Mouse (Mus musculus) monocyte, adult 2 months (primary cell): ENCODE measurements around the gene Mybphl.

ENCODE experiments used
- DNase-seq, 2 experiments: peaks; one replicate each; pipeline ENCODE4 v3.0.0; 2022; ENCODE audit warnings: low spot score in 2 of 2, low read depth in 1 of 2

Gene Mybphl

DNA sequence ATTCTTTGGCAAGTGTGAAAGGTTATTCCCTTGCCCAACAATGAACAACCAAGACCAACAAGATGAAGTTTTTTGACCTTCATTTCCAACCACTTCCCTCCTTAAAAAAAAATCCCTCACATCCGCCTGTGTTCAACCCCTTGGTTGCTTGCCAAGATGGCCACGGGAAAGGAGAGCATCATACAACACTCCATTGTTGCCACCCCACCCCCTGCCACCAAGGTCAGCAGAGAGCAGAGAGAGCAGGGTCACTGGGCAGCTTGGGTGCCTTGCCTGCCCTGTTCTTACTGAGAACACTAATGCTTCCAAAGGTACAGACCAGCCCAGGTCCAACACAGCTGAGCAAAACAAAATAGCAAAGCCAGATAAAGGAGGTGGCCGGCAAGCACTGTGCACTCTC lies 7.6 kb downstream of the Mybphl start:
- DNase-seq, result no peak

DNA sequence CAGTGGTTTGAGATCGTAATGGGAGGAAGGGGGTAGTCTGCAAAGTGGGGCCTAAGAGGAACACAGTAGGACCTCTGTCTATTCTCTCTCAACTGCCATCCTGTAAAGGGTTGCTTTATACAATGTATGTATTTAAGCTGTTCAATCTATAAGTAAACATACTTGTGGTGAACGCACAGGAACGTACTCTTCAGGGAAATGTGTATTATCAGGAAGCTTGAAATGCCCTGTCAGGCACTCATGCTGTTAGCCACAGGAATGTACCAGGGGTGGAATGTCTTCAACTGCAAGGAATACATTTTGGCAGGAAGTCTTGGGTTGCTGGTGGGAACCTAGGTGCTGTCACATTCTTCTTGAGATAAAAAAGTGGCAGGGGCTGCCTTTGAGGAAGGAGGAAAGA lies 8.0 kb downstream of the Mybphl start:
- DNase-seq, result no peak

DNA sequence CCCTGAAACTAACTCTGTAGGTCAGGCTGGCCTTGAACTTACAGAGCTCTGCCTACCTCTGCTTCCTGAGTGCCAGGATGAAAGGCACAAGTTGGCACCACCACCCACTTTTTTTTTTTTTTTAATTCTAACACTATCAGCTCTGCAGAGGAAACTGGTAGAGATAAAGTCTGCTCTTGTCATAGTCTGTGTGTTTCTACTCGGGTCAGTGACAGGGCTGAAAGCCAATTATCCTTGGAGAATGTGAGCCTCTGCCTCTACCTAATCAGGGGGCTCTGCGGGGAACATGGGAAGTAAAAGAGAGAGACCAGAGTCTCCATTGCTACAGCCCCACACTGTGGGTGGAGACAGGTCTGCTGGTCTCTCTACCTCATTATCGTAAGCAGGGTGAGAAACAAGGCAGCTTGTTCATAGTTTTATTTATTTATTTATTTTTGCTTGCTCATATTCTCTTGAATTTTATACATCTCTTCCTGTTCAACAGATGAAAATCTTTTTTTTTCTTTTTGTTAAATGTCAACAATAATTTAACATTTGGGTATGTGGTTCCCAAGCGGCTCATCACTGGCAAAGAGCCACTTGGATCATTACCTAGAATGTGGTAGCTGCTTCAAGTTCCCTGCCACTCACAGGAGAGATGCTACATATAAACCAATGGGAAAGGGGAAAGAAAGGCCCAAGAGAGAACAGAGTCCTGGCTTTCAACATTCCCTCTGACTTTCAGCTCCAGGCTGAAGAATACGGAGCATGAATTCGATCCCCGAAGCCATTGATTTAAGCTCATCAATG lies 14.4 kb downstream of the Mybphl start:
- DNase-seq, result no peak

DNA sequence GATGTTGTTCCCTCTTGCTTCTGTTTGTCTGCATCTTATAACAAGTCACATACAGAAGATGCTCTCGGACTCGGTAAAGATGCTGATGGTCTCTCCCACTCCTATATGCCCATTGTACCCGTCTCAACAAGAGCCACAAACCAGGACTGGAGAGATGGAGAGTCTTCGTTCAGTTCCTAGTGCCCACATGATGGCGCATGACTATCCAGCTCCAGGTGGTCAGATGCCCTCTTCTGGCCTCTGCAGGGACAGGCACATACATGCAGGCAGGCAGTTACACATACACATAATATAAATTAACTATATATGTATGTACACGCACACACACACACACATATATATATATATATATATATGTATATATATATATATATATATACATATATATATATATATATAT lies 16.0 kb downstream of the Mybphl start:
- no peak for DNase-seq

DNA sequence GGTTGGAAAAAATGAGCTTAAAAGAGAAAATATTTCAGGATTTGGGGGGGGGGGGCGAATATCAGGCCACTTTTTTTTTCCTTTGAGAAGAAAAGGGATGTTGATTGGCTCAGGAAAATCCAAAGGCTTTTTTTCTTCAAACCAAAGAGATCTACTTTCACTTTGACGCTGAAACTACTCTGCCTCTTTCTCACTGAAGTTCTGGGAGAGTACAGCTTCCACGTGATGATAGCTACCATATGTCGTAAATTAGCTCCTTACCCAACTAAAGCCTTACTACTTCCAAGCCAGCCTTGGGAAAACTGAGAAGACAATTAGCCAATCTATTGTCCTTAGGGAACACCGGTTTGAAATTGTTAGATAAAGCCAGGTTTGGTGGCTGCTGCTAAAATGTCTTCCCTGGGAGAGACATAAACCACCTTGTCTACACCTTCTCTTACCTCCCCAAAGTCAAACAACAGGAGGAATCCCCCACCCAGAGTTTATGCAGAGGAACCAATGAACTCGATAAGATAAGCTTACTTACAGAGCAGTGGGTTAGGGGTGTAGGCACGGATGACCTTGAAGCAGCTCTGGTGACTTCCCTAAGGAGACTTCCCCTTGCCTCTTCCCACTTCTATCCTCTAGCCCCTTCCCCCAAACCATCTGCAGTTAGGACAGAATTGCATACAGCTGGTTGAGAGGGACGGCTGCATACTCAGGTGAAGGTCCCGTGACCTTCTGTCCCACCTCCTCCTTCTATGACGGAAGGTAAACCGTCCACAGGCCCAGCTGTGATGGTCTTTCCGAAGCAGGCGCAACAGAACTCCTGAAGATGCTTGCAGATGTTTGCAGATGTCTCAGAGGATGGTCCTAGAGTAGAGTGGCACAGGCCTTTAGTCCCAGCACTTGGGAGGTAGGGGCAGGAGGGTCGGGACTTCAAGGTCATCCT lies 17.5 kb downstream of the Mybphl start:
- DNase-seq, result no peak

DNA sequence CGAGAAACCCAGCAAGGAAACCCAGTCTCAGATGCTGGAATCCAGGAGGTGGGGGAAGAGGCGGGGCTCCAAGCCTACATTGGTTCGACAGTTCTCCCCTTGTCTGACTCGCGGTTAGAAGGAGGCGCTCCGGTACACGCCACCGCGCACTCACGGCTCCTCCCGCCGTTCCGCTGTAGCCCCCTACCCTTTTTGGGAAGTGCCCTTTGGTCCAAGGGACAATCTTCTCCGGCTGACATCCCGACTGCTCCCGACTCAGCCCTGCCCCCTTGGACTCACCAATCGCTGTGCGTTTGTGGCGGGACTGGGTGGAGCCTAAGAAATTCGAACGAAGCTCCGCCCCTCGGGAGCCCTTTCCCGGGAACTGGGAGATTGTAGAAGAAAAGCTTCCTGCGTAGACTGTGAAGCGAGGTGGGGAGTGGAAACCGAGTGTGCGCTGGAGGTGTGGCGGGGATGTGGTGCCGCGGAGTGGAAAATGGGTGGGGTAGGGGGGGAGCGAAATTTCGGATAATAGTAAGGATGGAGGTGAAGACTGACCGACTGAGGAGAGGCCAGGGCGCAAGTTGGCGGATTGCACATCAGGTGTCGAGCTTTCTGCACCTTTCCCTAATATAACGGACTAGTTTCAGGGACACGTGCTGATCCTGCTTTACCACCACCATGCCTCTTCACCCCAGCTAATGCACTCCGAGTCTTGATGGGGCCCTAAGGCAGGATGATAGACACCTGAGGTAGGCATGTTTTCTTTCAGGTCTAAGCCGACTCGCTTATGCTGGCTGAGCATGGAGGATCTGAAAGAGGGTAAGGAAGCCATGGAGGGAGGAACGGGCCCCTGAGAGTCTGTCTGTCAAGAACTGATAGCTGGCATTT lies 19.0 kb downstream of the Mybphl start, which contains the start of gene Psrc1:
Gene Psrc1, plus strand, starts transcription at position 355 of the 870 bp plus-strand sequence.
- DNase-seq, result peak; percentile 14 to 34

DNA sequence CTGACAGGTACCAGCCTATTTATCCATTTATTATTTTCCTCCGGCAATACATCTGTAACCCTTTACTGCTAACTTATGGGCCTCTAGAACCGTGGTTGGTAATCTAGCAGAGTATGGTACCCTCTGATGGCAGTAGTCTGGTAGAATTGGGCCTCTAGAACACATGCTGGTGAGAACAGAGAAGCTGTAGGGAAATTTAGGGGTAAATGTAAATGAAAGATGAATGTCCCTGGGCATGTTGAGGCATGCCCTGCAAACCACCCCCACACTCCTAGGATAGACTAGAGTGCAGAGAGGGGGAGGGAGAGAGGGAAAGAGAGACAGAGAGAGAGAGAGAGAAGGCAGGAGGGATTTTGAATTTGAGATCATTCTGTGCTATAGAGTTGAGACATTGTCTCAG lies 19.7 kb downstream of the Mybphl start:
- no peak for DNase-seq

DNA sequence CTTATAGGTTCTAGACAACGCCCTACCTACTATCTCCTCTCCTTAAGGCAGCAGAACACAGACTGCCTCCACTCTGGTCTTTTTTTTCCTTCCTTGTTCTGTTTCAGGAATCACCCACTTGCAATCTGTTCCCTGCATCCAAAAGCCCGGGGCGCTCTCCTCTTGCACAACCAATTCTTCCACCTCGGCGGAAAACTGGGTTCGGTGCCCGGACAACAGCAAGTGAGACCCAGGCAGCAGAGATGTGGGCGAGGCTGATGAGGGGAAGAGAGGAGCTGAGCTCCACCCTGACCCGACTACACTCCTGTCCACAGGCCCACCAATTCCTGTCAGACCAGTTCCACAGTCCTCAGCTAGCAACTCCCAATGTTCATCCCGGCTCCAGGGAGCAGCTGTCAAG lies 21.5 kb downstream of the Mybphl start:
- no peak for DNase-seq

DNA sequence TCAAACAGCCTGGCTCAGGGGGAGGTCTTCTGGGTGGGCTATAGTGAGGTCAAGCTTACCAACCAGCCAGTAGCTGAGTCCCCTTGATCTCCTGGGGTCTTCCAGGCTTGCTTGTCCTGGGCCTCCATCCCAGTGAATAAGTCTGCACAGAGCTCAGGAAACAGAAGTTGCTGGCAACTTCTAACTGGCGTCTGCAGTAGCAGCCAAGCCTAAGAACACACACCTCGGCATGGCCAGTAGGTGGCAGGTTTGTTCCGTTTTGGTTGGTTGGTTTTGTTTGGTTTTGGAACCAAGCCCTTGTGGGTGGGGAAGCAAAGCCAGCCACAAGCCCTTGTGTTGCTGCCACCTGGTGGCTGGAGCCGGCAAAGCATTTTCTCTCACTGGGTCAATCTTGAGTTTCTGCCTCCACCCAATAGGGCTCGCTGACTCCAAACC lies 24.4 kb downstream of the Mybphl start:
- DNase-seq, result peak; percentile 93 to 94

DNA sequence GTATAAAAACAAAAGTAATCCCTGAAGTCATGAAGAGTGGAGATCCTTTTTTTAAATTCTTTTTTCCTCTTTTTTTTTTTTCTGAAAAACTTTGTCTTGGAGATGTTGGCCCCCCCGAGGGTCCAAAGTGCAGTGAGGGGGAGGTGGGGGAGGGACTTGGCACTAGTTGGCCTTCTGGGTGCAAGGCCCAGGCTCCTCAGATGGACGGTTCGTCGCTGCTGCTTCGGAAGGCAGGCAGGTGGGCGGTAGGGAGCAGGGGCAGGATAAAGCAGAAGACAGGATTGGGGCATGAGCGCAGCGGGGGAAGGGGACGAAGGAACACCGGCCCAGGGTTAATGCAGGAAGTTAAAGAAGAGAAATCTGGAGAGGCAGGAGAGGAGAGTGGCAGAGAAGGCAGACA lies 27.6 kb downstream of the Mybphl start:
- DNase-seq, result no peak

DNA sequence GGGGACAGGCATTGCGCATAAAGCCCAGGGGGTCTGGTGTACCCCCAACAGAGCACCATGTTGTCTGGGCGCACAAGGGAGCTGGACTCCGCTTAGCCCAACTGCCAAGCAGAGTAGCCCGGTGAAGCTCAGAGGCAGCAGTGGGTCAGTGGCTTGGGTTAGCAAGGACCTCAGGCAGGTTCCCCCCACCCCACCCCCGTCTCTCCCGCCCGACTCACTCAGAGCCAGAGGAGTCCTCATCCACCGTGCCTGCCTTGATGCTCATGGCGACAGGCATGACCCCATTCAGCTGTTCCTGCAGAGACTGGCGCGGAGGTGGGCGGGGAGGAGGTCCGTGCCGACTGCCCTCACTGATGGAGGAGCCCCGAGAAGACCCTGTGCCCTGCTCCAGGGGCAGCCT lies 28.1 kb downstream of the Mybphl start:
- no peak for DNase-seq

DNA sequence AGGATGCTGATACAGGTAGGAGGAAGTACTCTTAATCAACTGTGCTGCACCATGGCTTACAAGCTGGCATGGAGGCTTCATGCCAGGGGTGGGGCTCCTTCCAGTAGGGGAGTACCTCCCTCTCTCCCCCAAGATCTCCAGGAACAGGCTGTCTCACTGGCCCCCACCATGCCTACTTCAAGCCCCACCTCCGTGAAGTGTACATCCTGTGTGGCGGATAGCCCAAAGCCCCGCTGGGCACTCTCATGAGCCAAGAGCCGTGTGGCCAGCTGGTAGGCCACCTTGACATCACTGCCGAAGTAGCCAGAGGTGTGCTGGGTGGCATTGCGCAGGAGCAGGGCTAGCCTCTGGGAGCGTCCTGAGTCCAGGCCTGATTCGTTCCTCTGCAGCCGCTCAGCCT lies 33.6 kb downstream of the Mybphl start:
- DNase-seq, result no peak

DNA sequence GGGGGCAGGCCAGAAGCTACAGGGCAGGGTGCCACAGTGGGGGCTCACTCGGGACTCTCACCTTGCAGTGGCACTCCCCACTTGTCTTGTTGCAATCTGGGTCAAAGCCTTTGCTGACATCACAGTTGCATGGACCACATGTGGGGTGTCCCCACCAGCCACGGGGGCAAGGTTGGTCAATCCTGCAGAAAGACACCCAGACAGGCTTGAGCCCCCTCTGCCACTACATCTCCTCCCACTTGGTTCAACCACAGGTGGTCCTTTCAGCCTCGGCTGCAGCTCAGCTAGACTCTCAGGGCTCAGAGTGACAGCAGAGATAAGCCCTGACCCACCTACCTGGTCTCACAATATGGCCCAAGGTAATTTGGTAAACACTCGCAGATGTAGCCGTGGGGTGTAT lies 35.7 kb downstream of the Mybphl start:
- no peak for DNase-seq

DNA sequence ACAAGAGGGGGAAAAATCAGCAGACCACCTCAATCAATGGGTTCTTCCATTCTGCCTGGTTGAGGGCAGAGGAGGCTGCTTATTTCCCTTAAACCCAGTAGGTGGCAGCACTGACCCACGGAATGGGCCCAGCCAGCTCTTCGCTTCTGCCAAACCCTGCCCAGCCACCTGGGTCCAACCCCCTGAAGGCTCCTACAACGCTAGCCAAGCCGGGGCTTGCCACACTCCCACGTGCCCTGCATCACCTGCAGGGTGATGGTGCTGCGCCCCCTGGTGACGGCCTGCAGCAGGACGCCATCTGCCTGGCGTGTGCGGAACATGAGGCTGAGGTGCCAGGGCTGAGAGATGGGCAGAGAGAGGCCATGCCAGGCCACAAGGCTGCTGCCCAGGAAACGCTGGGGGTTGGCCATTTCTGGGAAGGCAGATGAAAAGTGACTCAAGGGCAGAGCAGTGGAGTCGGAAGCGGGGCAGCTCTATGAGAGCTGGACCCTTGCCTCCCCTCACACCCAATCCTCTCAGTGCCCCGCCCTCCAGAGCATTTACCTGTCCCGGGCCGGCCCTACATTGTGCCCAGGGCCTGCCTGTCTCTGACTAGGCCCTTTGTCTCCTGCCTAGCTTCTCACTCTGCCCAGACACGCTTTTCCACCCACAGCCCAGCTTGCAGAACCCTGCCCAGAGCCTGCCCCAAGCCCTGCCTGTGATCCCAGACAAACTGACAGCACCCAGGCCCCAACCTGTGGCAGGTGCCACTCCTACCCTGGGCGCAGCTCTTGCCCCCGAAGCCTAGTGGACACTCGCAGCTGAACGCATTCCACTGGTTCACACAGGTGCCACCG lies 37.2 kb downstream of the Mybphl start:
- DNase-seq, result peak; percentile 48 to 69

DNA sequence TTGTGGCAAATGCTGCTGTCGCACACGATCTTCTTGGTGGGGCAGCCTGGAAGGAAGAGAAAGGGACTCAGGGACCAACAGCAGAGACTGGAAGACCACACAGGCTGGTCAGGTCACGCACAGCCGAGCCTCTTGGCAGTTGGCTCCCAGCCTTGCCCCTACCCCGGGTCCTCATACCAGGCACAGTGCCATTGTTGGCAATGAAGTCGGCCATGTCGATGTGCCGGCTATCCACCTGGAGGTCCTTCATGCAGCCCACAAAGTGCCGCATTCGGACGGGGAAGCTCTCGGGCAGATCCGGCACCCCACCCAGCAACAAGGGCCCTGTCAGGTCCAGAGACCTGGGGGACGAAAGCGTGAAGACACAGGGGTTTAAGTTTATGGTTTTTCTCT lies 37.8 kb downstream of the Mybphl start:
- DNase-seq, result no peak

DNA sequence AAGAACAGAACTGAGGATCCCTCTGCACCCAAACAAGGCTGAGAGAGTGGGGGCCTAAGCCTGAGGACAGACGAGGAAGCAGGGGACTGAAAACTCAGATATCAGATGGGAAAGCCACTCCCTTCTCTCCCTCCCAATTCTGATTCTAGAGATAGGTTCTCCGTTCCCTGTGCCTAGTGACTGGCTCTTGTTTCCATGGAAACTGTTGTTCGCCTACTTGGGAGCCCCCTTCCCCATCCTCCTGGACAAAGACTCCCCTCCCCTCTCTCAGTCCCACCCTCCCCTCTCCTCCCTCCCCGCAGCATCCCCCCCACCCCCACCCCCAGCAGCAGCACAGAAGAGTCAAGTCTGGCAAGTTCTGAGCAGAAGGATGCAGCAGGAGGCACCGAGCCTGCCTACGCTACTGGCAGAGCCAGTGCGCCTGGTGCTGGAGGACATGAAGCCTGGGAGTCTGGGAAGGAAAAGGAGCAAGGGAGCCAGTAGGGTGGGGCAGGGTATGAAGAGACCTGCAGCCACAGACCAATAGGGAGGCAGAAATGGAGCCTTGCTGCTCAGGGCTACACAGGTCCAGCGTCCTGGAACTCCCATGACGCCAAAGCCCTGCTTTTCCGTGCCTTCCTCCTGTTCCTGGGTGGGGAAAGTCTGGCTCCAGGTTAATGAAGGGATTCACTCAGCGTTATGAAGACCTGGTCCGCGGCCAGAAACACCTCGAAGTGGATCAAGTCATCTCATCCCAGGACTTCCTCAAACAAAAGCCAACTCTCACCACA lies 41.0 kb downstream of the Mybphl start:
- DNase-seq, result no peak

DNA sequence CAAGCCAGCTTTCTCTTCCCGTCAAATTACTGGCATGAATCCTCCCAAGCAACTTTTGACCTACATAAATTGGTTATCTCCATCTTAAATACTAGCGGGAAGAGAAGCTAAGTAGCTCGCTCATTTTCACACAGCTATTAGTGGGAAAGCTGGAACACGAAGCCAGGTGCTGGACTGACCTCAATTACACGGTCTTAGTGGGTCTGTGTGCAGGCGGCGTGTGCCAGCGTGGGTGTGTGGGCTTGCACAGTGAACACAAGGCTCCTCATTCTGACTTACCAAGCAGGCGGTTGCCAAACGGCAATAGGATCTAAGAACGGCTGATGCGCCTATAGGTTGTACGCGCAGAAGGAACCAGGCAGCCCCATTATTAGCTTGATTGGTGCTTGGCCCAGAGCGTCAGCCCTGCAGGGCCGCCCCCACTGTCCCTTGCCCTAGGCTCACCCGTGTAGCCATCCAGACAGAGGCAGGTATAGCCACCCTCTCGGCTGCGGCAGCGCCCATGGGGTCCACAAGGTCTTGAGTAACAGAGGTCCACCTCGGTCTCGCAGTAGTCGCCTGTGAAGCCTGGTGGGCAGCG lies 41.7 kb downstream of the Mybphl start:
- DNase-seq, result no peak

DNA sequence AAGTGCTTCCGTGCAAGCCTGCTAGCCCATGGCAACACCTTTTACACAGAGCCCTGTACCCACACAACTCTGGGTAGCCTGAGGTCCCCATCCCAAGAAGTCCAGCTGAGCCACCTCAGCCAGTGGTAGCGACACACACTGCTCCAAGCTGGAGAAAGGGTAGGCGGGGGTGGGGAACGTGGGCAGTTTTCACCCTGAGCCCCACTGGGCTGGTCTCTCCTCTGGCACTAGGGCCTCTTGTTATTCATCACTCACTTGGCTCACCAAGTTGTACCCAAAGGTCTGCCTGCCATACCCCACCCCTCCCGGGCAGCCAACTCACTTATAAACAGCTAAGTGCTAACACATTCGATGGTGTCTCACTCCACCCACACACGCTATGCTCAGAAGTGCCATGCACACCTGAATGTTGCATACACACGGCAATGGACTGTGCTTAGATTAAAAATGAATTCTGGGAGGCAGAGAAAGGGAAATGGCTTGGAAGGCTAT lies 43.9 kb downstream of the Mybphl start:
- no peak for DNase-seq
